Mouse (Mus musculus) ES-E14 (cell line): Measurements from ENCODE around the gene Atp6v1c2.

Source experiments
- CHD2 ChIP-seq: IDR thresholded peaks from 2 replicates; pipeline ENCODE4 v1.6.1; 2014; ENCODE audit warnings: mild to moderate bottlenecking, low read depth, low read length, inconsistent platforms
- HCFC1 ChIP-seq: IDR thresholded peaks from 2 replicates; pipeline ENCODE4 v1.6.1; 2012; ENCODE audit warnings: low read length, inconsistent platforms, borderline replicate concordance; ENCODE audit not compliant: insufficient read depth
- MAFK ChIP-seq: IDR thresholded peaks from 2 replicates; pipeline ENCODE4 v1.6.1; 2014; ENCODE audit warnings: mild to moderate bottlenecking, low read depth, low read length, inconsistent platforms; ENCODE audit not compliant: insufficient read depth
- ZC3H11A ChIP-seq: IDR thresholded peaks from 2 replicates; pipeline ENCODE4 v1.6.1; 2012; ENCODE audit warnings: low read depth, mild to moderate bottlenecking, inconsistent platforms, low read length, borderline replicate concordance

GRCm38 (mm10) chr12:17288496-17288895, 40.7 kb downstream of the Atp6v1c2 start:
- no peak for TF ChIP-seq ZC3H11A
- no peak for TF ChIP-seq CHD2
- TF ChIP-seq HCFC1 = no peak
- no peak for TF ChIP-seq MAFK
